Comparison of ENCODE assay signal across 8 mouse cellular contexts in genomic region chr7:132610468-132611318, GRCm38 (mm10). TPM values are rescaled to one million over a fixed set of nuclear protein-coding genes. Genes with fewer than 3 reads are reported as not detected.
A peak's percentile ranks its signal among the peaks of the same experiment; 100 is the strongest.
DNase-seq lines count a peak whose midpoint lies in the region; ATAC-seq and TF ChIP-seq lines count a peak whose summit lies in the region.

Gene Lhpp (plus strand): TSS chr7:132610638.

- H3K27ac ChIP-seq in MEL (ENCODE audit: control insufficient read depth, low read depth, low read length), result peak within 1 kb of the TSS; percentile 64
- no peak within 1 kb of the TSS for H3K27ac ChIP-seq in forebrain, embryonic 16.5 days (ENCODE audit: low read length)
- peak within 1 kb of the TSS; percentile 72 for H3K27ac ChIP-seq in neural tube, embryonic 15.5 days (replicated peaks)

- no peak for TF ChIP-seq EP300 in MEL (IDR thresholded peaks at IDR 0.05; ENCODE audit: low read depth in 1 of 2, low read length in 2 of 2)

- no peaks in the 10 kb centered on the region for H3K79me2 ChIP-seq in MEL (ENCODE audit: control insufficient read depth, insufficient read depth, low read length, poor library complexity)

- H3K4me1 ChIP-seq in MEL (ENCODE audit: control insufficient read depth in 1 of 2, insufficient read depth in 2 of 2, low read length in 2 of 2), result peaks cover 5 to 26% of the 10 kb centered on the region in 2 experiments
- peaks cover 4% of the 10 kb centered on the region; the same call in 1 of the 2 replicates for H3K4me1 ChIP-seq in forebrain, embryonic 16.5 days (replicated peaks; ENCODE audit: control insufficient read depth, insufficient read depth, low read length)
- H3K4me1 ChIP-seq in lung, adult 2 months (ENCODE audit: control insufficient read depth, insufficient read depth, low read length), result no peaks in the 10 kb centered on the region
- H3K4me1 ChIP-seq in neural tube, embryonic 15.5 days, result peaks cover 8% of the 10 kb centered on the region

- no peak for TF ChIP-seq CTCF in MEL (IDR thresholded peaks at IDR 0.05 in 2 of 3, conservative IDR thresholded peaks at IDR 0.05 in 1 of 3; ENCODE audit: control insufficient read depth in 1 of 3, insufficient read depth in 1 of 3, low read depth in 2 of 3, low read length in 3 of 3, poor library complexity in 1 of 3, severe bottlenecking in 1 of 3)
- TF ChIP-seq CTCF in lung, adult 2 months (IDR thresholded peaks at IDR 0.05; ENCODE audit: insufficient read depth, low read length), result no peak

- intact Hi-C loops in heart, postnatal 25 days (cut with DNase I), result no loop called here

- H3K9ac ChIP-seq in MEL (ENCODE audit: control insufficient read depth, low read depth, low read length, poor library complexity, severe bottlenecking), result peak within 1 kb of the TSS; percentile 68
- peak within 1 kb of the TSS; percentile 72 for H3K9ac ChIP-seq in forebrain, embryonic 16.5 days (replicated peaks; ENCODE audit: low read depth, low read length)
- H3K9ac ChIP-seq in neural tube, embryonic 15.5 days (replicated peaks), result peak within 1 kb of the TSS; percentile 64

- TF ChIP-seq POLR2A in MEL (IDR thresholded peaks at IDR 0.05; ENCODE audit: control insufficient read depth in 1 of 2, insufficient read depth in 1 of 2, low read depth in 1 of 2, low read length in 2 of 2, poor library complexity in 1 of 2), result peak in 1 of 2 experiments; percentile 83
- TF ChIP-seq POLR2A in lung, adult 2 months (IDR thresholded peaks at IDR 0.05; ENCODE audit: borderline replicate concordance, extremely low read depth, low read depth, low read length), result peak; percentile 59; the same call in 1 of the 2 replicates

- peak; percentile 91 for ATAC-seq in forebrain, embryonic 16.5 days
- peak; percentile 93 for ATAC-seq in neural tube, embryonic 15.5 days (ENCODE audit: low FRiP score)

- H3K4me3 ChIP-seq in MEL (ENCODE audit: control insufficient read depth in 1 of 2, insufficient read depth in 1 of 2, low read depth in 2 of 2, low read length in 2 of 2), result peak within 1 kb of the TSS; percentile 77 to 82
- H3K4me3 ChIP-seq in forebrain, embryonic 16.5 days (replicated peaks; ENCODE audit: low read length), result peak within 1 kb of the TSS; percentile 63
- H3K4me3 ChIP-seq in lung, adult 2 months (replicated peaks; ENCODE audit: extremely low read depth, low read depth, low read length), result peak within 1 kb of the TSS; percentile 92
- H3K4me3 ChIP-seq in neural tube, embryonic 15.5 days (replicated peaks), result peak within 1 kb of the TSS; percentile 56

- peaks cover 0 to 18% of the 10 kb centered on the region in 2 experiments; a peak in 2 of 4 replicates for H3K36me3 ChIP-seq in MEL (ENCODE audit: control insufficient read depth in 1 of 2, insufficient read depth in 2 of 2, low read length in 2 of 2)
- no peaks in the 10 kb centered on the region for H3K36me3 ChIP-seq in forebrain, embryonic 16.5 days (ENCODE audit: control insufficient read depth, insufficient read depth)
- H3K36me3 ChIP-seq in neural tube, embryonic 15.5 days, result no peaks in the 10 kb centered on the region

- 8% methylated on average over 44 of the region's 44 CpGs for WGBS in forebrain, embryonic 16.5 days
- 7% methylated on average over 44 of the region's 44 CpGs for WGBS in lung, adult 2 months
- 8% methylated on average over 44 of the region's 44 CpGs for WGBS in neural tube, embryonic 15.5 days

- TF ChIP-seq RAD21 in MEL (IDR thresholded peaks at IDR 0.05; ENCODE audit: low read depth, low read length), result no peak

- no peaks in the 10 kb centered on the region for H3K27me3 ChIP-seq in MEL (ENCODE audit: control insufficient read depth in 1 of 2, insufficient read depth in 2 of 2, low read length in 2 of 2)
- peaks cover 6% of the 10 kb centered on the region; the same call in 1 of the 2 replicates for H3K27me3 ChIP-seq in forebrain, embryonic 16.5 days (replicated peaks; ENCODE audit: control insufficient read depth, insufficient read depth, low read length)
- H3K27me3 ChIP-seq in neural tube, embryonic 15.5 days (replicated peaks), result peaks cover 16% of the 10 kb centered on the region; the same call in 1 of the 2 replicates

- H3K4me2 ChIP-seq in forebrain, embryonic 16.5 days (ENCODE audit: low read length), result peak within 1 kb of the TSS; percentile 74
- H3K4me2 ChIP-seq in neural tube, embryonic 15.5 days, result peak within 1 kb of the TSS; percentile 63

- DNase-seq in MEL (ENCODE audit: low read depth, low spot score), result peak; percentile 93
- peak; percentile 66 to 70 for DNase-seq in cerebellum, adult 18-20 months
- DNase-seq in heart, postnatal 25 days (ENCODE audit: low spot score), result peak; percentile 53
- DNase-seq in layer of hippocampus, adult 18-20 months (ENCODE audit: low spot score in 2 of 2), result peak; percentile 70 to 85
- DNase-seq in lung, adult 2 months, result peak; percentile 78
- DNase-seq in testis, postnatal 10 days (ENCODE audit: low spot score), result peak; percentile 91

- no peaks in the 10 kb centered on the region for H3K9me3 ChIP-seq in MEL (replicated peaks; ENCODE audit: insufficient read depth, low read length)
- H3K9me3 ChIP-seq in forebrain, embryonic 16.5 days (ENCODE audit: control insufficient read depth, low read length), result no peaks in the 10 kb centered on the region
- H3K9me3 ChIP-seq in neural tube, embryonic 15.5 days (replicated peaks), result no peaks in the 10 kb centered on the region

TF ChIP-seq in MEL, 35 proteins besides CTCF, POLR2A, EP300 and RAD21 (continues in another document):
- TF ChIP-seq GABPA (IDR thresholded peaks at IDR 0.05; ENCODE audit: low read depth, low read length), result no peak
- TF ChIP-seq BHLHE40 (IDR thresholded peaks at IDR 0.05; ENCODE audit: borderline replicate concordance, low read depth, low read length), result no peak
- peak; percentile 72 for TF ChIP-seq POLR2AphosphoS2 (IDR thresholded peaks at IDR 0.05; ENCODE audit: low read length)
- peak; percentile 99 for TF ChIP-seq MXI1 (IDR thresholded peaks at IDR 0.05; ENCODE audit: low read depth, low read length)
- TF ChIP-seq MYB (IDR thresholded peaks at IDR 0.05; ENCODE audit: low read depth, low read length), result no peak
- no peak for TF ChIP-seq TAL1 (IDR thresholded peaks at IDR 0.05; ENCODE audit: low read length)
- peak; percentile 96 for TF ChIP-seq SIN3A (IDR thresholded peaks at IDR 0.05; ENCODE audit: low read length)
- TF ChIP-seq CHD1 (IDR thresholded peaks at IDR 0.05; ENCODE audit: low read depth, low read length), result no peak
- no peak for TF ChIP-seq ZNF384 (IDR thresholded peaks at IDR 0.05; ENCODE audit: low read depth, low read length)
- peak; percentile 49; the same call in 1 of the 2 replicates for TF ChIP-seq ETS1 (IDR thresholded peaks at IDR 0.05; ENCODE audit: low read depth, low read length)
- TF ChIP-seq USF2 (IDR thresholded peaks at IDR 0.05; ENCODE audit: borderline replicate concordance in 1 of 2, insufficient read depth in 1 of 2, low read depth in 1 of 2, low read length in 2 of 2), result no peak
- no peak for TF ChIP-seq TCF12 (IDR thresholded peaks at IDR 0.05; ENCODE audit: low read depth, low read length)
- TF ChIP-seq NRF1 (IDR thresholded peaks at IDR 0.05; ENCODE audit: insufficient read depth, low read depth, low read length, poor library complexity, severe bottlenecking), result no peak
- TF ChIP-seq NELFE (IDR thresholded peaks at IDR 0.05; ENCODE audit: low read depth, low read length), result peak; percentile 81
- TF ChIP-seq POLR2AphosphoS5 (IDR thresholded peaks at IDR 0.05; ENCODE audit: borderline replicate concordance, low read depth, low read length), result no peak
- TF ChIP-seq ELF1 (IDR thresholded peaks at IDR 0.05; ENCODE audit: low read depth, low read length), result peak; percentile 44
- TF ChIP-seq KAT2A (conservative IDR thresholded peaks at IDR 0.05; ENCODE audit: low read depth, low read length), result no peak; the same call in 1 of the 2 replicates
- peak; percentile 50; the same call in 1 of the 2 replicates for TF ChIP-seq TBP (IDR thresholded peaks at IDR 0.05; ENCODE audit: low read depth, low read length)
- no peak for TF ChIP-seq MAFK (IDR thresholded peaks at IDR 0.05; ENCODE audit: borderline replicate concordance, low read depth, low read length)
- peak; percentile 75 for TF ChIP-seq HCFC1 (IDR thresholded peaks at IDR 0.05; ENCODE audit: low read depth, low read length)
- 0 out of 2 replicates have a peak, but pooled peaks have one; percentile 14 for TF ChIP-seq RCOR1 (IDR thresholded peaks at IDR 0.05; ENCODE audit: low read depth, low read length)
- peak; percentile 98 for TF ChIP-seq MAX (IDR thresholded peaks at IDR 0.05; ENCODE audit: low read length)
- no peak for TF ChIP-seq CHD2 (IDR thresholded peaks at IDR 0.05; ENCODE audit: low read length)
- no peak for TF ChIP-seq JUND (IDR thresholded peaks at IDR 0.05; ENCODE audit: low read depth, low read length)
- no peak for TF ChIP-seq E2F4 (IDR thresholded peaks at IDR 0.05; ENCODE audit: borderline replicate concordance, low read depth, low read length)
- TF ChIP-seq MAZ (IDR thresholded peaks at IDR 0.05; ENCODE audit: low read depth, low read length), result peak; percentile 60; the same call in 1 of the 2 replicates
- no peak for TF ChIP-seq ZKSCAN1 (IDR thresholded peaks at IDR 0.05; ENCODE audit: low read depth, low read length)
- no peak for TF ChIP-seq MEF2A (IDR thresholded peaks at IDR 0.05; ENCODE audit: extremely low read depth, insufficient replicate concordance, low read depth, low read length, poor library complexity, severe bottlenecking)
- no peak for TF ChIP-seq ZC3H11A (IDR thresholded peaks at IDR 0.05; ENCODE audit: low read depth, low read length)
- TF ChIP-seq ZMIZ1 (IDR thresholded peaks at IDR 0.05; ENCODE audit: low read depth, low read length), result no peak; the same call in 1 of the 2 replicates
- TF ChIP-seq USF1 (IDR thresholded peaks at IDR 0.05; ENCODE audit: low read depth, low read length), result peak; percentile 89
- no peak for TF ChIP-seq UBTF (IDR thresholded peaks at IDR 0.05; ENCODE audit: borderline replicate concordance, insufficient read depth, low read depth, low read length)
- TF ChIP-seq GATA1 (IDR thresholded peaks at IDR 0.05; ENCODE audit: low read depth, low read length), result no peak
- TF ChIP-seq MYC (IDR thresholded peaks at IDR 0.05; ENCODE audit: low read depth, low read length), result peak; percentile 95

RNA-seq across cellular contexts. Expression of gene Lhpp, which starts in this region (rescaled TPM):
- 30.3 and 31.0 TPM in 2 replicates for total RNA-seq in MEL (2012; rRNA removed)
- polyA plus RNA-seq in MEL (2012; ENCODE audit: insufficient read depth in 1 of 2, insufficient read length in 2 of 2, low read depth in 1 of 2, low replicate concordance in 2 of 2, missing spikeins in 1 of 2), result 10 to 100 TPM in 1 of 2 experiments, not detected in 1; 39.3 TPM
- 26.4 and 31.2 TPM in 2 replicates for polyA plus RNA-seq in forebrain, embryonic 16.5 days (2015; fragmentation: Nextera tagmentation; extraction: Ambion mirVana)
- total RNA-seq in heart, postnatal 25 days (2021), result 10 to 100 TPM; 14.6 to 15.6 TPM
- total RNA-seq in layer of hippocampus, adult 18-20 months (2021), result 10 to 100 TPM; 20.3 to 26.5 TPM
- polyA plus RNA-seq in lung, adult 2 months (2012; rRNA removed), result 12.4 and 17.1 TPM in 2 replicates
- polyA plus RNA-seq in neural tube, embryonic 15.5 days (2015; fragmentation: Nextera tagmentation; extraction: Ambion mirVana), result 41.4 and 46.9 TPM in 2 replicates
